Mouse (Mus musculus): ENCODE data around the gene Dcaf1.

Gene Dcaf1

GRCm38 (mm10) chr9:106908715-106909114, 87.0 kb downstream of the Dcaf1 start:
- peak; percentile 86 for DNase-seq

- DNase-seq, result peak; percentile 4
Measured at GRCm38 (mm10) chr9:106911624-106912023, 90.0 kb downstream of the Dcaf1 start.

- peak; percentile 19 for DNase-seq
Measured at GRCm38 (mm10) chr9:106913759-106914158, 92.1 kb downstream of the Dcaf1 start.

- DNase-seq, result peak; percentile 52
Measured at GRCm38 (mm10) chr9:106914878-106915277, 93.2 kb downstream of the Dcaf1 start.

Measured in heart, adult 11 months (tissue).